Mouse (Mus musculus) ZHBTc4 (cell line): ENCODE measurements around the gene Kcne3.

Experiments
- DNase-seq: peaks from one replicate; pipeline ENCODE4 v3.0.0-alpha.2; 2011; ENCODE audit warnings: low read depth, low spot score

Kcne3 gene

DNA sequence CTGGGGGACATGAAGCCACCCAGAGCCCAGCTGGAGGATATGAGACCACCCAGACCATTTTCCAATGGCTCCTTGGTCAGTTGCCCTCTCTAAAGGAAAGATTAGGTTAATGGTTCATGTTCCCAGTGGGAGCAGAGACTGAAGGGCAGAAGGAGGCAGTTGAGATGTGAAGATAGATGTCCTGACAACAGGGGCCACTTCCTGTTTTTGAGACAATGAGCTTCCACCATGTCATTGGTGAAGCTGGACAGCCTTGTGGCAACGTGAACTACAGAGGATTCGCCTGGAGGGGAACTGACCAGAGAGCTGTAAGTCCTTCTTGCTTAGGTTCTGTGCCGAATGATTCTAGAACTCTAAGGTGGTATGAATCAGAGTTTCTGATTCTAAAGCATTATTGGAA, at the start of gene Kcne3:
Kcne3 (plus strand) TSS at position 234 of the 400 bp plus-strand sequence.
- no peak for DNase-seq

DNA sequence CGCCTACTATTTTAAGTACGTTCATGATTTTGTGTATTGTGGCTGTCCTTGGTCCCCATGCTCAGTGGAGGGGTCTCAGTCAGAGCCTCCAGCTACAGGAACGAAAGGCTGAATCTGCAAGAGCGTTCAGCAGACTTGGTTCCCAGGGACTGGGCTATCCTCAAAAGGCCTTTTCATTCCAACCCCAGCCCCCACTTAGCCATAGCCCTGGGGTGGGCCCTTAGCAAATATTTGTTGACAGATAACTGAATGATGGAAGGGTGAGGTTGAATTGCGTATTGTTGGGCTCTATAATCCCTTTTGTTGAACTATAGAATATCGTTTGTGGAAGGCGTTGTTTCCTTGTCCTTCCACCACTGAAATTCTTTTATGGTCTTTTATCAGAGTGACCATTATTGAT, 49.8 kb upstream of the Kcne3 start:
- no peak for DNase-seq

GRCm38 (mm10) chr7:100128262-100129041, 47.9 kb upstream of the Kcne3 start:
- no peak for DNase-seq

DNA sequence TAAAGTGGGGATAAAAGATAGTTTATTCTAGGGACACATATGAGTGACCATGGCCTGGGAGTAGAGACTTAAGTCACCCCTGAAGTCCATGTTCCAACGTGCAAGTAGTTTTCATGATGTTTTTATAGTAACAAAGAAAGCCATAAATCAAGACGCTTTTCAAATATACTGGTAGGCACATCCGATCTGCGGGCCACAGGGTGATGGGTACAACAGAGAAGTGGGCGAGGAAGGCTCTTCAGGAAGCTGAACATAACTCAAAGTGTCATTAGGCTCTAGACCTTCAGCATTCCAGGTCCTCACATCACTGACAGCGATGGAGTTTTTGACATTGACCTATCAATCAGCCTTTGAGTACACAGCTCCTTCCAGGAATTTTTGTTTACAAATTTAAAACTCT, 45.7 kb upstream of the Kcne3 start:
- no peak for DNase-seq

GRCm38 (mm10) chr7:100132379-100132778, 43.9 kb upstream of the Kcne3 start:
- no peak for DNase-seq

GRCm38 (mm10) chr7:100137038-100137437, 39.3 kb upstream of the Kcne3 start:
- no peak for DNase-seq

GRCm38 (mm10) chr7:100138075-100138474, 38.2 kb upstream of the Kcne3 start:
- no peak for DNase-seq

GRCm38 (mm10) chr7:100140591-100140990, 35.7 kb upstream of the Kcne3 start:
- DNase-seq = no peak

DNA sequence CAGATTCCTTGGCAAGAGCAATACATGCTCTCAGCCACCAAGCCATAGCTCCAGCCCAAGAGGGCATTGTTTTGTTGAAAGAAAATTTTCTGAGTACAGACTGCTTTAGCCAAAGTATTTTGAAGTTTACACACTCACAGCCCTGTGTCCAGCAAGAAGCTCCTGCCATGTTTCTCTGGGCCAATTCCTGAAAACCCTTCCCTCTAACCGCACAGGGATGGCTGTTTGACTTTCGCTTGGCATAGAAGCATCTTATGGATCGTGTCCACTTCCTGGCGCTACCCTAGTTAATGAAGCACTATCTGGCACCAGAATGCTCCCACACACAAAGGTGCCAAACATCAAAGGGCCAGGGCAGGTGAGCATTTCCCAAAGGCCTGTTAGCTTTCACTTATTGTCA, 27.7 kb upstream of the Kcne3 start:
- DNase-seq = no peak

DNA sequence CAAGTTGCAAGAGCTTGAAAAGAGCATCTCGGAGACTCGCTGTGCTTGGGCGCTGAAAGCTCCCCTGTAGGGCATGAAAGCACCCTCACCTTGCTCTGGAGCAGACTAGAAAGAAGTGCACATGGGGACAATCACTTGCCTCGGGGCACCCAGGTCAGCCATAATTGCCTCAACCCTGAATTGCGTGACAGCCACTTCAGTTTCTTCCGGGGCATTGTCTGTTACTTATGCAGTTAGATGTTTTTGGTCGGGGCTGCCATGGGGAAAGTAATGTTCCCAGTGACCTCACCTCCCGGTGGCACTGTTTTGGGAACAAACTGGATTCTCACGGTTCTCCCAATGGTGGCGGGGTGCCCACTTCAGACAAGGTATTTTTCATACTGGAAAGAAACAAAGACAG, 26.2 kb upstream of the Kcne3 start:
- peak; percentile 28 for DNase-seq

GRCm38 (mm10) chr7:100150626-100151025, 25.7 kb upstream of the Kcne3 start:
- DNase-seq = no peak

DNA sequence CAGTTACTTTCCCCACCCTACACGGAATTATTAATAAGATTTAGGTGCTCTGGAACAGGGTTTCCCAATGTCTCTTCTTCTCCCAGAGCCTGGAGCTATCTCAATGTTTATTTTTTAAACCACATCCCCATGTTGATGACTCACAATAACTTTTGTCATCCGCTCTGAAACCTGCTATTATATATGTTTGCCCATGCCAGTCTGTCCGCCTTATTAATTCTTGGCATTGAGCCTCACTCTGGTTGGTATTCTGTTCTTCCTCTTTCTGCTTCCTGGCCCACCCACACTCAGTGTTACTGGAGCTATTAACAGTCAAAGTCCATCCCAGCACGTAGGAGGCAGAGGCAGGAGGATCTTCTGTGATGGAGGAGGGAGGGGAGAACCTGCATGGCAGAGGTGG, 18.6 kb upstream of the Kcne3 start:
- DNase-seq = no peak

DNA sequence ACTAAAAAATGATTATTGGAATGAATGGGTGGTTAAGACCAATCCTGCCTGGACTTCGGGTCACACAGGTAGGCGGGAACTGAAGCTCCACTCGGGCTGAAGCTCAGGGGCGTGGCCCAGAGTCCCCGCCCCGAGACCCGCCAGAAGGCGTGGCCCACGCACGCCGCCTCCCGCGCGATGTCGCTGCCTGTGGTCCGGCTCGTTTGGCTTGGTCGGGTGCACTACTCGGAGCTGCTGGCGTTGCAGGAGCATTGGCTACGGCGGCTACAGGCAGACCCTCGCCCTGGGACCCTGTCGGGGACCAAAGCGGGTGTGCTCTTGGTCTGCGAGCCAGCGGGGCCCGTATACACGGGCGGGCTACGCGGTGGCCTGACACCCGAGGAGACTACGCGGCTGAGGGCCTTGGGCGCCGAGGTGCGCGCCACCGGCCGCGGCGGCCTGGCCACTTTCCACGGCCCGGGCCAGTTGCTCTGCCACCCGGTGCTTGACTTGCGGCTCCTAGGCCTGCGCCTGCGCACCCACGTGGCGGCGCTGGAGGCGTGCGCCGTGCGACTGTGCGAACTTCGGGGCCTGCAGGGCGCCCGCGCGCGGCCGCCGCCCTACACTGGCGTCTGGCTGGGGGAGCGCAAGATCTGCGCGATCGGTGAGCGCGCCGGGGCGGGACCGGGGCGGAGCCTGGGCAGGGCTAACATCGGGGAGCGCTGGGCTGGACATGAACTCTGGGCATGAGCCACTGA, 17.0 kb upstream of the Kcne3 start, which contains the start of gene Lipt2:
Lipt2 (plus strand) TSS at position 173 of the 737 bp plus-strand sequence.
- peak; percentile 95 for DNase-seq

- DNase-seq = peak; percentile 74
These were observed 16.3 kb upstream of the Kcne3 start for GRCm38 (mm10) chr7:100160006-100160405.

DNA sequence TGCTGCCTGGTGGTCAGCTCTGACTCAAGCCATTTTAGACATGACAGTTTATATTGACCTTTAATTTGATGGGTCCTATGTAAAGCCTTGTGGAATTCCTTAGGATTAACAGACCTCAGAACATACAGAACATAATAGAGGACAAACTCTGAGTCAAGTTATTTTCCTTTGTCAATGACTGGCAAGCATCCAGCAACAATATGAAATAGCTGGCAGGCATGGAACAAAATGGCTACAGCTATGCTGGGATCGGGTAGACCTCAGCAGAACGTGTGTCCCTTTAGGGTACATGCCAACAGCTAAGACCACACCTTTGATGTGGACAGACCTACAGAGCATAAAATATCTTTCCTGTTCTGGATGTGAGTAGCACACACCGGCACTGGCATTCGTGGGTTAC, 12.8 kb upstream of the Kcne3 start:
- DNase-seq = no peak

DNA sequence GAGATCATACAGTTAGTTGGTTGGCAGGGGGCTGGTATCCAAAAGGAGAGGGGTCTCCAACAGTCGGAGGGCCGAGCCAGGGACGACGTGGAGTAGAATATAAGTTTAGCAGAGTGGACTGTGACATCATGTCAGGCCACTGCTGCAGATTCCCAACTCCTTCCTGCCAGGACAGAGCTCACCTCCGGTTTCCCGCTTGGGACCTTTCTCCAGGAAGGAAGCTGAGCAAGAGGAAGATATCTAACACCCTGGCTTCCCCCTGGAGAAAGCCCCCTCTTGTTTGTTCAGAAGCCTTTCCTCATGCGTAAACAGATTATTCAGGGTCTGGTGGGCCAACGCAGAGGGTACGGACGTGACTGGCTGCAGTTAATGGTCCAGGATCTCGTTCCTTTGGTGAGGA, 7.6 kb upstream of the Kcne3 start:
- no peak for DNase-seq

GRCm38 (mm10) chr7:100170756-100171155, 5.5 kb upstream of the Kcne3 start:
- DNase-seq = no peak

GRCm38 (mm10) chr7:100178016-100178890, 2.0 kb downstream of the Kcne3 start:
- peak; percentile 54 for DNase-seq

GRCm38 (mm10) chr7:100178891-100179233, 2.6 kb downstream of the Kcne3 start:
- DNase-seq = peak; percentile 28

GRCm38 (mm10) chr7:100179394-100179793, 3.1 kb downstream of the Kcne3 start:
- no peak for DNase-seq

- DNase-seq = no peak
These were observed 3.6 kb downstream of the Kcne3 start for GRCm38 (mm10) chr7:100179836-100180407.

DNA sequence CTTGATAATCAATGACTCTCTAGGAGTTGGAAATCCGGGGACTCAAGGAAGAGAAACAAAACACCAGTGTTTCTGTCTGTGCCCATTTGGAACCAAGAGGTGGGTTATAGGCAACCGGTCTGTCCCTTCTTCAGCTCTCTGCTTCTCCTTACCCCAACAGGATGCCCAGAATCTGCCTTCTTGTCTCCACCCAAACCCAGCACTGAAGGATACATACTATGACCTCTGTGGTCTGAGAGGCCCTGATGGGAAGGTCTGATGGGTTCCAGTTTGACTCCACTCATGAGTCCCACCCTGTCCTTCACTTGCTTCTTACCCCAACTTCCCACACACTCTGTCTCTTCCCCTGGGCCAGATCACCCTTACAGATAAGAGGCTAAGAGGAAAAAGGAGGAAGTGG, 4.9 kb downstream of the Kcne3 start:
- no peak for DNase-seq
